Mouse (Mus musculus) kidney, postnatal 36 days (tissue): ENCODE measurements at regions not wholly inside any gene's neighbourhood (a gene's known extent, or its start where the extent isn't known, plus 50 kb on each side); places are given as distances from the start of the nearest gene placed in this dataset.

Source experiments
- DNase-seq, 2 experiments: peaks; one replicate each; pipeline ENCODE4 v3.0.0; 2021 to 2022; ENCODE audit warnings: mixed read lengths in 2 of 2

- DNase-seq, result peak in 1 of 2 experiments; percentile 35
These were observed 53.0 kb downstream of the Gm12689 start for GRCm38 (mm10) chr4:99348674-99349073.

DNA sequence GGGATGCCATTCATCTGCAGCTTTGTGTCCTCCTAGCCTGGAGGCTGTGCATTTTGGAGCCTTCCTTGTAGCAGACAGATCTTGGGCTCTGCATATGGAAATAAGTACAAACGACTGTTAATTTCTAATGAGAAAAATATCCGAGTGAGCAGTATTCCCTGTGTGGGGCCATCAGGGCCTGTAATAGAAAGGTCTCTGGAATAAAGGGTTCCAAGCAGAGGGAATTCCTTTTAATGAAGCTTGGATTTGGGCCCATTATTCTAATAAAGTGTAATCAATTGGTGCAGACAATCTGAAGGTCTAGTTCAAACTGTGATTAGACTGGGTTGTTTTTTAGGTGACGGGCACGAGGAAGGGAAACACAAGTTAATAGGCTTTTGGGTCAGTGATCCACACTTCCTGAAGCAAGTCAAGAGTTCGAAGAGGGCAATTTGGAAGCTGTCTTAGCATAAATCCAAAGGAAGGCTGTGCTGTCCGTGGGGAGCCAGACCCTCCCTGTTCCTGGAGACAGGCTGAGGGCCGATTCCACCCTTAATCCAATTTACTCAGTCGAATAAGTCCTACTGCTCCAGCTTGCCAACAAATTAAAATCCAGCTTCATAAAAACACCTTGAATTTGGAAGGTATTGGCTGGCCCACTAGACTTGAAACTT lies 57.5 kb downstream of the Gm12689 start:
- DNase-seq, result no peak

- no peak for DNase-seq
These were observed 58.5 kb downstream of the Gm12689 start for GRCm38 (mm10) chr4:99354241-99354640.

GRCm38 (mm10) chr4:99354835-99355234 lies 59.1 kb downstream of the Gm12689 start:
- DNase-seq, result no peak

GRCm38 (mm10) chr4:99368036-99368435 lies 72.3 kb downstream of the Gm12689 start:
- no peak for DNase-seq

DNA sequence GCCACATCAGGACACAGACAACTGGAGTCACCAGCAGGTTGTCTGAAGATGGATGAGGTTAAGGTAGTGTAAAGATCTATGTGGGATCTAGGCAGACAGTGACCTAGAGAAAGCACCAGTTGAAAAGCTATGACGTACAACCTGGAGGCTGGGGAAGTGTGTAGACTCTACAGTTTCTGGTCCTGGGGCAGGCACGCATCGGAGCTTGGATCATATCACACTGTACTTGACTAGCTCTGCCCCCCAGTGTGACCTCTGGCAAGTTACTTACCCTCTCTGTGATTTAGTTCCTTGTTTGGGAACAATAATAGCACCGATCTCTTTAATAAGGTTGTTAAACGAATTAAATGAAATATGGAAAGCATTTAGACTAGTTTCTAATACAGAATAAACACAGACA lies 75.5 kb downstream of the Gm12689 start:
- DNase-seq, result no peak

DNA sequence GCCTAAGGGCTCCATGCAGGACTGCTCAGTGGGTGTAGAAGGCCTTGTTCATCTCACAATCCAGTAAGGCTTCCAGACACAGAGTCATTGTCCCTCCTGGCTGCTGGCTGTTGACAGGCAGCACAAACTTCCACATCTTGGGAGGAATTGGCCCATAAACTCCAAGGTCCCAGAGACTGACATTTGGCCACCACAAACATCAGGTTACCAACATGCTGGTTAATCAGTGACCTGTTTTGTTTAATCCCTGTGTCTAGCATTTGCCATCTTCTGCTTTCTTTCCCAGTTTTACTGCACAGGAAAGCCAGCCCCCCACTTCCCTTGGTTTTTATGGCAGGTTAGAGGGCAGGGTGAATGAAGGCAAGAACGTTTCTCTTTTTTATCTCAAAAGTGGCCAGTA lies 80.5 kb downstream of the Gm12689 start:
- peak; percentile 36 to 38 for DNase-seq

DNA sequence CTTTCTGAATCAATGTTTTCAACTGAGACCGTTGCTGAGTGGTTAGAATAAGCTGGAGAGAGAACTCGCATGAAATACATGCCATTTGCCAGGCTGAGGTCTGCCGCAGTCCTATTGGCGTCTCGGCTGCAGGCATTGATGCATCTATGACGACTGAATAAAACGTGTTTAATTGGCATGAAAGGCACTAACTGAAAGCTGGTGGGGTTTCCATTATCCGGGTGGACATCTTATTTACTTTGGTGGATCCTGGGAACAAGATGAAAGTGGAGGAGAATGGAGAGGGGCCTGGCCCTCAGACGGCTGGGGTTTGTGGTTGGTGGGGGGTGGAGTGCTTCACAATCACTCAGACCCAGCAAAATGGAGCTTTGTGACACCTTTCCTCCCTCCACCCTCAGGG lies 81.2 kb downstream of the Gm12689 start:
- no peak for DNase-seq

DNA sequence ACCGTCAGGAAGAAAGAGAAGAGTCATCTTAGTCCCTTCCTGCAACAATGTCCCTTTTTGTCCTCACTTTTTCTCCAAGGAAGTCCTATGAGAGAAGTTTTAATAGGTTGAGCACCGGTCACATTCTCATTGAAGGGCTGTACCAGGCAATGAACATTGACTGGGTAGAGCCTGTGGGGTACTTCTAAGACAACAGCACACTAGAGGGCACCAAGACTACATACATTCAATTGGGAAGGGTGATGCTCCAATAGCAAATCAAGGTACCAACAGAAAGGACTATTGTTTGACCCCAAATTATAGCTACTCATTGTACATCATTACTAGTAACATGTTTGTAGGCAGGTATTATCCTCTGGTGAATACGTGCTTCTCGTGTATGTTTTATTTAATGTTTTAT lies 84.3 kb downstream of the Gm12689 start:
- peak; percentile 12 to 15 for DNase-seq

GRCm38 (mm10) chr4:99385381-99385780 lies 89.7 kb downstream of the Gm12689 start:
- no peak for DNase-seq

- peak; percentile 14 to 67 for DNase-seq
These were observed 93.7 kb downstream of the Gm12689 start for GRCm38 (mm10) chr4:99389428-99389827.

DNA sequence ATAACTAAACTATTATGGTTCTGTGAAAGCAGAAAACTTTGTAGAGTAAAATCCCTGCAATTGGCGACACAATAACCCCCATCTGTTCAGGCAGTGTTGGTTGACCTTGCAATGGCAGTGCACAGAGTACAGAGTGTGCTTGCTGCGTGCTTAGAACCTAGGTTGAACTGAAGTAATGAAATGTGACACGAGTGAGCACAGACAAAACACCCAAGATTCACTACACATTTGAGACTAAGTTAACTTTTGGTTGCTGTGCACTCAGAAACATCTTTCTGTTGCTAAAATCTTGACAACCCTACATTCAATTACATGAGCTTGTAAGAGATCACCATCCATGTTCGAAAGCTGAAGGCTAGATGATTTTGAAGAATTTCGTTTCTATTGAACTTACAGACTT lies 97.3 kb downstream of the Gm12689 start:
- DNase-seq, result no peak

DNA sequence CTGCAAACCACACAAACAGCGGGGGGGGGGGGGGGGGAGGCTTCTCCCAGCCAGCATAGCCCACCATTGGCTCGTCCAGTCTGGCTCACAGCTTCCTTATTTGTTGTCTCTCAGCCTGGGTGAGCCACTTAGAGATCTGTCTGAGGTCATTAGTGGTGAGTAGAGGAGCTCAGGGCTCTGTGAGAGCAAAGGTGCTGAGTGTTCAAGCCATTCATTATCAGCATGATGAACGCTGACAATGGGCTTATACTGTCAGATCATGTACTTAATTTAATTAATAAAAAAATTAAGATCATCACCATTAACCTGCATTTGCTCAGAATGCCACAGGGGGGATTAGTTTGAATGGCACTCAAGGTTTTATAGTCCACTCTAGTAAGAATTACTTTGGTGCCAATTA lies 98.5 kb downstream of the Gm12689 start:
- DNase-seq, result no peak

DNA sequence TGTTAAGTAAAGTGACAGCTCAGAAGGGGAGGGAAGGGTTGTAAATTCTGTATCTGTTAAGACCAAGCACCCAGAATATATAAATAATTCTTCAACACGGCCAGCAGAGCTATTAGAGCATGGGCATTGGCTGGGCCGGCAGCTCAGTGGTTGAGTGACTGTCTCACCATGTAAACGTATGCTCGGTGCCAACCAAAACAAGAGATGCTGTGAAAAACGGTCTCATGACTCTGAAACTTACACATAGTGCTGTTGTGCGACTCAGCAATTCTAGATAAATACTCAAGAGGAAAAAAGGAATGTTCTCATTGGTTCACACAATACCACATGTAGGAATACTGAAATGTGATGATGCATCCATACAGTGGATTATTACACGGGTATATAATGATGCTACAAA lies 111.8 kb downstream of the Gm12689 start:
- DNase-seq, result no peak

DNA sequence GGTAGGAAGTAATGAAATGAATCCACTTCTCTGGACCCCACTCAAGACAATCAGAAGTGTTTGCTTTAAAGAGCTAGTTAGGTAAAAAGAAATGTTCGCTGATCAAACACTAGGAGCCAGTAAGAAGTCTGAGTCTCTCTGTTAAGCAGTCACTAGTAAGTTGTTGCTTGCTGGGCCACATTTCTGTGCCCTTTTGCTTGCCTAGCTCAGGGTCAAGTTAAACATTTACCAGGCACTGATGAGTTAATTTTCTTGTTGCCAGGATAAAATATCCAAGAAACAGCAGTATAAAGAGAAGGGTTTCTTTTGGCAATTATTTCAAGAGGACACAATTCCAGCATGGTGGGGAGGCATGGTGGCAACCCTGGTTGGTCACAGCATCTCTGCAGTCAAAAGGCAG lies 127.7 kb downstream of the Gm12689 start:
- DNase-seq, result peak; percentile 46 to 73

DNA sequence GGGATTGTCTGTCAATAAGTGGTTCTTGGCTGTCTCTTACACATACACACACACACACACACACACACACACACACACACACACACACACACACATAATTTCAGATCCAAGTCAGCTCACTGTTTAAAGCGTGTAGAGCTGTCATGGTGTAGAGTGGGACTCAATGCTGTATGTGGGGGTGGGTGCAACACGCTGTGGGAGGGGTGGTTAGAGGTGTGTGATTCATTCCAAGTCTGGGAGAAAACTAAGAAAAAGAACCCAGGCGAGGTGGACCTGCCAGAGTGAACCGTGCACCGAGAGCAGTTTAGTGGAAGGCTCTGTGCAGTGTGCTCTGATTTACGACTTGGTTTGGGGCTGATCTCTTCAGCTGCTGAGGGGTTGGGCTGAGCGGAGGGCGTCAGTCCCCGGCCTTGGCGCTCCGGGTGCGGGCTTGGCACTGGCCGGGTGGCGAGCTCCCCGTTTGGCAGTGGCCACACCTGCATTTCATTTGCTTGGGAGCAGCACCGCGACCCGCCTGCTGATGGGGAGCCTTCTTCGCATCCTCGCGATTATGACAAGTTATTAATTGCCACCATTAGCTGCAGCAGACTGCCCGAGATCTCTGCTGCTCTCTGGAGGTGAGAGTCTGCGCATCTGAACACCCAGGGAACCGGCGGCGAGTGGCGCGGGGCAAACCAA lies 149.5 kb downstream of the Gm12689 start:
- DNase-seq, result peak in 1 of 2 experiments; percentile 38

- no peak for DNase-seq
These were observed 150.0 kb downstream of the Gm12689 start for GRCm38 (mm10) chr4:99445755-99446128.

DNA sequence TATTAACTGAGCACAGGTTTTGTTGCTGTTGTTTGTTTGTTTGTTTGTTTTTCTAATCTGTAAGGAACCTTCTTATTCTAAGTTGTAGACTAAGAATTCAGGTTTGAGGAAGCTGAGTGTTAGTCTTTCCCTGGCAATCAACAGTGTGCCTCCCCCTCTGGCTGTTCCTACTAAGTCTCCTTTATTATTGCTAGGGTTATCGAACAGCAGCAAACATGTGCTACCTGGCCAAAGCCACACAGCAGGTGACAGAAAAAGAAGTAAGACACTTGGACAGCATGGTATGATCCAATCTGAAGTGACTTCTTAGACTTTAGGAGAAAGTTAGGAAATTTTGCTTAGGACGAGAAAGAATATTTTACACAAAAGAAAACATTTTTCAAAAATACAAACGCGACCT lies 163.3 kb downstream of the Gm12689 start:
- DNase-seq, result no peak

DNA sequence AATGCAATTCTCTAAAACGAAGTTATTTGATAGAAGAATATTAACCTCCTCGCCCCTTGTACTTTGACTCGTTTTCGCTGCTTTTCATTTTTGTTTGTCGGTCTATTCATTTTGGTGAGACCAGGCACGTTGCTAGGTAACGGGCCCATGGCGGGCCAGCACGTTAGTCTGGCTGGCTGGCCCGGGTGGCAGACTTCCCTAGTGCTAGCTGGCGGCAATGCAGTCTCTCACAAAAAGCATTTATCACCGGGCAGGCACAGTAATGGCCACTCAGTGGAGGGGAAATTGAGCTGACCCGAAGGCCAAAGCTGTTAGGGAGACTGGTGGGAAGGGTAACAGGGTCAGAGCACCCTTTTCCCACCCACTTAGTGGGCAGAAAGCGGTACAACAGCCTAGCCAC lies 163.7 kb downstream of the Gm12689 start:
- peak; percentile 42 to 71 for DNase-seq

GRCm38 (mm10) chr4:99465493-99465892 lies 169.8 kb downstream of the Gm12689 start:
- no peak for DNase-seq

- no peak for DNase-seq
These were observed 180.1 kb downstream of the Gm12689 start for GRCm38 (mm10) chr4:99475701-99476218.

DNA sequence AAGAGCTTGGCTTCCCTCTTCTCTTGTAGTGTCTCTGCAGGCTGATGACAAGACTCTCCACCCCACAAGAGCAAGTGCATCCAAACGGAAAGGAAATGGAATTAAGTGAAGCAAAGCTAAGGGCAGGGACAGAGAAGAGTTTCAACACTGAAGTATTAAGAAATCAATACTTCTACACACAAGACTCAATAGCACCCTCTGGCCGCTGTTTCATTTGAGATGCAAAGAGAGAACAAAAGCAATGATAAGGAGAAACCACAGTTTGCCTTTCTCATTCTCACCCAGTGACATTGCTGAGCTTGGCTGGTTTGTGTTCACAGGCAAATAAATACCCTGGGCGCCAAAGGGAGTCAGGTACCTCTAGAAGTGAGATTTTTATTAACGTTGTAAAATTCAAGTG lies 171.8 kb upstream of the Foxd3 start:
- DNase-seq, result peak; percentile 1 to 24

DNA sequence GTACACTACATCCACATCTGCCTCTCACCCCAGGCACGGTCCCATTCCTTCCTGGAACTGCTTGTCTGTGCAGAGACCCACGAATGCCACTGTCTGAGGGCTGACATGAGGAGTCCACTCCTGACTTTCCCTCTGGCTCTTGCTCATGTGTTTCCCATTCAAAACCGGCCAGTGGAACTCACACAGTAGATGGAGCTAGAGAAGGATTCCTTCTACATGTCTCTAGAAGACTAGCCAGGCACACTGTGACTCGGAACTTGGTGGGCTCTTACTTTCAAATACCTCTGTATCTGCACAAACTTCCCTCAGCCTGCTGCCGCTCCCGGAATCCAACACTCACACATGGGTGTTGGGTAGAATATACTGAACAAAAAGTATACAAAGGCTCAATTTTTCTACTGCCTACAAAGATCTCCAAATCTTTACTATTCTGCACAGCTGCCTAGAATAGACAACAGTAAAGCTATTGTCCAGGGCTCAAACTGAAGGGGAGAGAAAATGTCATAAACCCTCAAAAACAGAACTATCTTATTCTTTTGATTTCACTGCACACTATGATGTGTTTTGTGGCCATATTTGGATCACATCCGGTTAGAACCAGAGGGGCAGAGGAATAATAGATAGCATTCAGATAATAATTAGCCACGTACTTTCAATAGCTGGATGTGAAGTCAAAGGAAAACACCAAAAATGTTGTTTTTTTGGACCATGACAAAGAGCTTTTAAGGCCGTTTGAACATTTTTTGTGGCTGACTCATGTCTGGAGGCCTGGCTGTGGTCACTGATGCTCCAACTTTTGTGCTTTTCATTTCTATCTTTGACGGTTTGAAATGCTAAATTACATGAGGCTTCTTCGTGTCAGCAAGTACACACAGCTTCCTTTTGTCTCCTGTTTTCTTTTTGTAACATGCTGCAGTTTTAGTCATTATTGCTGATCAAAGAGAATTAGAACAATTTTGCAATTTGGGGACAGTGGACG lies 164.3 kb upstream of the Foxd3 start:
- no peak for DNase-seq
